In the genomic region with DNA sequence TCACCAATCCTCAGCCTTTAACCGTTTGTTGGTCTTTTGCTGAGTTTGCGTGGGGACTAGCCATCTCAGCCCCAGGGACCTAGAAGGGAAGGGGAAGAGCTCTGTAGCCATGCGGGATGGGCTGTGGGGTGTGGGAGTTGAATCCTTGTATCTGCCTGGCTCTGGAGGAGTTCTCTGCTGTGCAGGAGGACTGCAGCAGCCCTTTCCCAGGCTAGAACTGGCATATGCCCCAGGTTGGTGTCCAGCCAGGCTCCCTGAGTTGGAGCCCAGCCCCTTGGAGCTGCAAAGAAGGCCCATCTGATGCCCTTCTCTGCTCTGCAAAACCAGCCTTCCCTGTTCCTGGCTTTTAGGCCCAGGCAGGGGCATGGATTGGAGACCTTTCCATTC, we compare ENCODE assay signal across 8 mouse cellular contexts. TPM values are rescaled to one million over a fixed set of nuclear protein-coding genes. Genes with fewer than 3 reads are reported as not detected.
DNase-seq lines count a peak whose midpoint lies in the region; ATAC-seq and TF ChIP-seq lines count a peak whose summit lies in the region.

No protein-coding gene starts in this region.

- intact Hi-C loops in gastrocnemius, adult 2 months (cut with DNase I) = no loop called here

- H3K27me3 ChIP-seq in ES-Bruce4 (ENCODE audit: control insufficient read depth, insufficient read depth, low read length, poor library complexity, severe bottlenecking) = no peaks in the 10 kb centered on the region
- H3K27me3 ChIP-seq in forebrain, embryonic 12.5 days = peaks cover 81% of the 10 kb centered on the region
- H3K27me3 ChIP-seq in intestine, embryonic 15.5 days (replicated peaks) = peaks cover 55% of the 10 kb centered on the region
- peaks cover 8% of the 10 kb centered on the region; the same call in 1 of the 2 replicates for H3K27me3 ChIP-seq in thymus, adult 2 months (ENCODE audit: control insufficient read depth, insufficient read depth, low read length)

- ATAC-seq in forebrain, embryonic 12.5 days (ENCODE audit: low FRiP score) = no peak
- ATAC-seq in intestine, embryonic 15.5 days = no peak

- WGBS in forebrain, embryonic 12.5 days = 42% methylated on average over 3 of the region's 3 CpGs
- 35% methylated on average over 3 of the region's 3 CpGs for WGBS in intestine, embryonic 15.5 days
- 59% methylated on average over 3 of the region's 3 CpGs for WGBS in thymus, adult 2 months

- no peak for TF ChIP-seq POLR2A in ES-Bruce4 (IDR thresholded peaks at IDR 0.05; ENCODE audit: insufficient read depth, low read length)
- TF ChIP-seq POLR2A in thymus, adult 2 months (IDR thresholded peaks at IDR 0.05; ENCODE audit: control insufficient read depth, extremely low read depth, insufficient read depth, low read length, poor library complexity) = no peak

- no peak overlapping the region for H3K4me2 ChIP-seq in forebrain, embryonic 12.5 days
- peak overlapping the region; percentile 94 for H3K4me2 ChIP-seq in intestine, embryonic 15.5 days (replicated peaks)

- H3K9ac ChIP-seq in ES-Bruce4 (ENCODE audit: low read depth, poor library complexity, severe bottlenecking) = no peak overlapping the region
- 0 out of 2 replicates have a peak overlapping the region, but pooled peaks have one; percentile 29 for H3K9ac ChIP-seq in forebrain, embryonic 12.5 days
- no peak overlapping the region for H3K9ac ChIP-seq in intestine, embryonic 15.5 days

- no peak for TF ChIP-seq EP300 in ES-Bruce4 (IDR thresholded peaks at IDR 0.05; ENCODE audit: insufficient read depth, low read depth, low read length)

- peak; percentile 76 for DNase-seq in gastrocnemius, adult 2 months
- DNase-seq in gastrocnemius, adult 18-20 months (ENCODE audit: low spot score) = no peak
- no peak for DNase-seq in thymus, adult 2 months
- no peak for DNase-seq in MN1 (ENCODE audit: low spot score)
- no peak for DNase-seq in lung, postnatal 14 days

- no peaks in the 10 kb centered on the region for H3K9me3 ChIP-seq in ES-Bruce4 (replicated peaks; ENCODE audit: control insufficient read depth, insufficient read depth, low read length, poor library complexity, severe bottlenecking)
- H3K9me3 ChIP-seq in forebrain, embryonic 12.5 days = no peaks in the 10 kb centered on the region
- no peaks in the 10 kb centered on the region for H3K9me3 ChIP-seq in intestine, embryonic 15.5 days

- H3K4me3 ChIP-seq in gastrocnemius, adult 2 months = peak overlapping the region; percentile 79
- H3K4me3 ChIP-seq in ES-Bruce4 (ENCODE audit: low read depth, low read length) = peak overlapping the region; percentile 77; the same call in 1 of the 2 replicates
- H3K4me3 ChIP-seq in forebrain, embryonic 12.5 days (replicated peaks) = no peak overlapping the region
- peak overlapping the region; percentile 51 for H3K4me3 ChIP-seq in intestine, embryonic 15.5 days (replicated peaks)
- no peak overlapping the region for H3K4me3 ChIP-seq in thymus, adult 2 months (ENCODE audit: control insufficient read depth, insufficient read depth, low read length)

- peaks cover 3% of the 10 kb centered on the region for H3K4me1 ChIP-seq in ES-Bruce4 (ENCODE audit: control insufficient read depth, insufficient read depth, low read length)
- peaks cover 21% of the 10 kb centered on the region for H3K4me1 ChIP-seq in forebrain, embryonic 12.5 days
- peaks cover 16% of the 10 kb centered on the region for H3K4me1 ChIP-seq in intestine, embryonic 15.5 days (replicated peaks)
- H3K4me1 ChIP-seq in thymus, adult 2 months (replicated peaks; ENCODE audit: control insufficient read depth, insufficient read depth, low read length) = peaks cover 7% of the 10 kb centered on the region

- peak overlapping the region; percentile 79 for H3K27ac ChIP-seq in gastrocnemius, adult 2 months
- no peak overlapping the region for H3K27ac ChIP-seq in ES-Bruce4 (ENCODE audit: insufficient read depth, low read length)
- no peak overlapping the region for H3K27ac ChIP-seq in forebrain, embryonic 12.5 days
- no peak overlapping the region for H3K27ac ChIP-seq in intestine, embryonic 15.5 days
- H3K27ac ChIP-seq in thymus, adult 2 months (ENCODE audit: control insufficient read depth, insufficient read depth, low read length) = no peak overlapping the region

- TF ChIP-seq CTCF in gastrocnemius, adult 2 months (IDR thresholded peaks at IDR 0.05) = no peak
- no peak for TF ChIP-seq CTCF in ES-Bruce4 (IDR thresholded peaks at IDR 0.05; ENCODE audit: low read depth, low read length)
- no peak for TF ChIP-seq CTCF in thymus, adult 2 months (IDR thresholded peaks at IDR 0.05; ENCODE audit: borderline replicate concordance, control insufficient read depth, extremely low read depth, insufficient read depth, low read length, poor library complexity)

- H3K36me3 ChIP-seq in ES-Bruce4 (ENCODE audit: control insufficient read depth, insufficient read depth, low read length, poor library complexity, severe bottlenecking) = no peaks in the 10 kb centered on the region
- H3K36me3 ChIP-seq in forebrain, embryonic 12.5 days (replicated peaks) = no peaks in the 10 kb centered on the region
- no peaks in the 10 kb centered on the region for H3K36me3 ChIP-seq in intestine, embryonic 15.5 days
- H3K36me3 ChIP-seq in thymus, adult 2 months (ENCODE audit: control insufficient read depth, insufficient read depth, low read length) = no peaks in the 10 kb centered on the region

RNA-seq across cellular contexts. Expression of gene Entpd2, which starts 0.9 kb away (rescaled TPM):
- total RNA-seq in gastrocnemius, adult 2 months (2021) = 1 to 10 TPM; 6.5 to 8.8 TPM
- total RNA-seq in gastrocnemius, adult 18-20 months (2021) = 1 to 10 TPM; 6.2 to 8.3 TPM
- 4.2 and 5.6 TPM in 2 replicates for polyA plus RNA-seq in ES-Bruce4 (2011; ENCODE audit: insufficient read depth, insufficient read length, low read depth, missing spikeins)
- polyA plus RNA-seq in forebrain, embryonic 12.5 days (2016; fragmentation: Nextera tagmentation; extraction: Ambion mirVana) = 0.22 TPM in 1 of 2 replicates, not detected in the other
- polyA plus RNA-seq in intestine, embryonic 15.5 days (2015; fragmentation: Nextera tagmentation; extraction: Ambion mirVana) = 12.1 and 15.6 TPM in 2 replicates
- polyA plus RNA-seq in thymus, adult 2 months (2012; rRNA removed) = 11.7 and 14.0 TPM in 2 replicates

RNA-seq across cellular contexts. Expression of gene Npdc1, which starts 2.6 kb away (rescaled TPM):
- total RNA-seq in gastrocnemius, adult 2 months (2021) = 10 to 100 TPM; 14.9 to 16.9 TPM
- total RNA-seq in gastrocnemius, adult 18-20 months (2021) = 10 to 100 TPM; 15.8 to 19.0 TPM
- 29.7 and 40.9 TPM in 2 replicates for polyA plus RNA-seq in ES-Bruce4 (2011; ENCODE audit: insufficient read depth, insufficient read length, low read depth, missing spikeins)
- polyA plus RNA-seq in forebrain, embryonic 12.5 days (2016; fragmentation: Nextera tagmentation; extraction: Ambion mirVana) = 192 and 198 TPM in 2 replicates
- polyA plus RNA-seq in intestine, embryonic 15.5 days (2015; fragmentation: Nextera tagmentation; extraction: Ambion mirVana) = 40.9 and 48.2 TPM in 2 replicates
- 28.4 and 30.8 TPM in 2 replicates for polyA plus RNA-seq in thymus, adult 2 months (2012; rRNA removed)

RNA-seq across cellular contexts. Expression of gene Sapcd2, which starts 24.5 kb away (rescaled TPM):
- total RNA-seq in gastrocnemius, adult 2 months (2021) = not detected
- not detected for total RNA-seq in gastrocnemius, adult 18-20 months (2021)
- 19.2 and 22.4 TPM in 2 replicates for polyA plus RNA-seq in ES-Bruce4 (2011; ENCODE audit: insufficient read depth, insufficient read length, low read depth, missing spikeins)
- 60.8 and 67.8 TPM in 2 replicates for polyA plus RNA-seq in forebrain, embryonic 12.5 days (2016; fragmentation: Nextera tagmentation; extraction: Ambion mirVana)
- polyA plus RNA-seq in intestine, embryonic 15.5 days (2015; fragmentation: Nextera tagmentation; extraction: Ambion mirVana) = 46.8 and 48.8 TPM in 2 replicates
- 29.7 and 45.2 TPM in 2 replicates for polyA plus RNA-seq in thymus, adult 2 months (2012; rRNA removed)

RNA-seq across cellular contexts. Expression of gene Fut7, which starts 26.5 kb away (rescaled TPM):
- not detected for total RNA-seq in gastrocnemius, adult 2 months (2021)
- not detected for total RNA-seq in gastrocnemius, adult 18-20 months (2021)
- polyA plus RNA-seq in ES-Bruce4 (2011; ENCODE audit: insufficient read depth, insufficient read length, low read depth, missing spikeins) = not detected in 2 replicates
- polyA plus RNA-seq in forebrain, embryonic 12.5 days (2016; fragmentation: Nextera tagmentation; extraction: Ambion mirVana) = 0.14 TPM in 1 of 2 replicates, not detected in the other
- 0.18 TPM in 1 of 2 replicates, not detected in the other for polyA plus RNA-seq in intestine, embryonic 15.5 days (2015; fragmentation: Nextera tagmentation; extraction: Ambion mirVana)
- 1.9 and 2.0 TPM in 2 replicates for polyA plus RNA-seq in thymus, adult 2 months (2012; rRNA removed)

RNA-seq across cellular contexts. Expression of gene Uap1l1, which starts 31.1 kb away (rescaled TPM):
- total RNA-seq in gastrocnemius, adult 2 months (2021) = 1 to 10 TPM; 4.3 to 5.4 TPM
- 1 to 10 TPM; 3.8 to 5.7 TPM for total RNA-seq in gastrocnemius, adult 18-20 months (2021)
- polyA plus RNA-seq in ES-Bruce4 (2011; ENCODE audit: insufficient read depth, insufficient read length, low read depth, missing spikeins) = 49.8 and 51.1 TPM in 2 replicates
- 4.0 and 4.3 TPM in 2 replicates for polyA plus RNA-seq in forebrain, embryonic 12.5 days (2016; fragmentation: Nextera tagmentation; extraction: Ambion mirVana)
- polyA plus RNA-seq in intestine, embryonic 15.5 days (2015; fragmentation: Nextera tagmentation; extraction: Ambion mirVana) = 105 and 122 TPM in 2 replicates
- 23.0 and 24.4 TPM in 2 replicates for polyA plus RNA-seq in thymus, adult 2 months (2012; rRNA removed)

Comparison
In these comparisons a context has a peak if more than half of its experiments do, and no peak if none do; other contexts are left out.
1. H3K4me3 ChIP-seq: peak in gastrocnemius, adult 2 months (single experiment), ES-Bruce4 (single experiment) and intestine, embryonic 15.5 days (single experiment); none in forebrain, embryonic 12.5 days (single experiment) and thymus, adult 2 months (single experiment).